Mouse (Mus musculus) midbrain, embryonic 13.5 days (tissue): ENCODE data around the gene Tbc1d32. TPM values are rescaled to one million over a fixed set of nuclear protein-coding genes. Genes with fewer than 3 reads are reported as not detected.
A peak's percentile ranks its signal among the peaks of the same experiment; 100 is the strongest.
"Not testable (repeated sequence)": the region's sequence is repeated elsewhere in the genome, so short reads cannot be mapped to it uniquely, and the experiment has no call there.

Experiments used
- ATAC-seq: fragments of 200-750 bp; cut with Nextera tagmentation; 2 replicates; pipeline ENCODE4 v1.8.0; 2017; ENCODE audit warnings: mild to moderate bottlenecking, moderate TSS enrichment, moderate library complexity
- H3K27ac ChIP-seq: fragments of 300-500 bp; sonication (generic); 2 replicates; pipeline ENCODE4 v1.5.1; 2015; ENCODE audit warnings: inconsistent platforms, mild to moderate bottlenecking, moderate library complexity
- H3K27me3 ChIP-seq: fragments of 300-500 bp; sonication (generic); 2 replicates; pipeline ENCODE4 v1.6.1; 2015; ENCODE audit warnings: mild to moderate bottlenecking, inconsistent platforms
- H3K36me3 ChIP-seq: fragments of 300-500 bp; sonication (generic); 2 replicates; pipeline ENCODE4 v1.6.1; 2015; ENCODE audit warnings: mild to moderate bottlenecking, inconsistent platforms
- H3K4me1 ChIP-seq: fragments of 300-500 bp; sonication (generic); replicated peaks from 2 replicates; pipeline ENCODE4 v1.6.1; 2015; ENCODE audit warnings: inconsistent platforms
- H3K4me2 ChIP-seq: fragments of 300-500 bp; sonication (generic); replicated peaks from 2 replicates; pipeline ENCODE4 v1.6.1; 2015; ENCODE audit warnings: moderate library complexity, mild to moderate bottlenecking, inconsistent platforms
- H3K4me3 ChIP-seq: fragments of 300-500 bp; sonication (generic); replicated peaks from 2 replicates; pipeline ENCODE4 v1.5.1; 2015; ENCODE audit warnings: mild to moderate bottlenecking, inconsistent platforms
- H3K9ac ChIP-seq: fragments of 300-500 bp; sonication (generic); replicated peaks from 2 replicates; pipeline ENCODE4 v1.6.1; 2015; ENCODE audit warnings: mild to moderate bottlenecking, inconsistent platforms
- H3K9me3 ChIP-seq: fragments of 300-500 bp; sonication (generic); 2 replicates; pipeline ENCODE4 v1.6.1; 2016; ENCODE audit warnings: mild to moderate bottlenecking, inconsistent platforms
- WGBS: fragments of 180-500 bp; shearing (Covaris S2); methylation state at CpG from one replicate; pipeline ENCODE4 v1.1.7; 2015; 5-methylcytosine and 5-hydroxymethylcytosine counted together
- polyA plus RNA-seq: library from polyadenylated mRNA; unstranded; fragments of >200 nt; fragmentation: Nextera tagmentation; extraction: Ambion mirVana; gene quantifications from 2 replicates; pipeline ENCODE4 v1.2.1, GENCODE M21; 2015

Tbc1d32 gene
- polyA plus RNA-seq, result 3.1 and 3.5 TPM in 2 replicates

GRCm38 (mm10) chr10:56228568-56229209 is at the start of gene Tbc1d32:
Gene Tbc1d32 (minus strand): TSS chr10:56228689.
- Histone ChIP-seq H3K4me2 (peak within 1 kb of the TSS; percentile 61), H3K9me3 (no peaks in the 10 kb centered on the region), H3K27ac (peak within 1 kb of the TSS; percentile 95), H3K4me3 (peak within 1 kb of the TSS; percentile 52), H3K4me1 (peaks cover 8% of the 10 kb centered on the region), H3K27me3 (no peaks in the 10 kb centered on the region), H3K9ac (peak within 1 kb of the TSS; percentile 70), H3K36me3 (no peaks in the 10 kb centered on the region)
- WGBS, result 3% methylated on average over 42 of the region's 42 CpGs
- peak; percentile 99 for ATAC-seq

GRCm38 (mm10) chr10:56227771-56228275 is 666 bp downstream of the Tbc1d32 start:
- WGBS, result 72% methylated on average over 8 of the region's 8 CpGs
- no peak for ATAC-seq
- peaks cover 8% of the 10 kb centered on the region for H3K4me1 ChIP-seq
- 0 out of 2 replicates have a peak overlapping the region, but pooled peaks have one; percentile 95 for H3K27ac ChIP-seq
- H3K36me3 ChIP-seq, result no peaks in the 10 kb centered on the region
- no peaks in the 10 kb centered on the region for H3K27me3 ChIP-seq
- peak overlapping the region; percentile 70 for H3K9ac ChIP-seq
- peak overlapping the region; percentile 52 for H3K4me3 ChIP-seq
- H3K9me3 ChIP-seq, result no peaks in the 10 kb centered on the region
- H3K4me2 ChIP-seq, result peak overlapping the region; percentile 61

- H3K4me3 ChIP-seq, result no peak overlapping the region
- no peaks in the 10 kb centered on the region for H3K4me1 ChIP-seq
- H3K9me3 ChIP-seq, result no peaks in the 10 kb centered on the region
- H3K4me2 ChIP-seq, result no peak overlapping the region
- no peak overlapping the region for H3K9ac ChIP-seq
- no peaks in the 10 kb centered on the region for H3K27me3 ChIP-seq
- H3K36me3 ChIP-seq, result 0 out of 2 replicates have a peak, but pooled peaks cover 4% of the 10 kb centered on the region
- no peak for ATAC-seq
- H3K27ac ChIP-seq, result no peak overlapping the region
- WGBS, result 72% methylated on average over 3 of the region's 3 CpGs
Observed at GRCm38 (mm10) chr10:56215797-56216196, 12.7 kb downstream of the Tbc1d32 start.

GRCm38 (mm10) chr10:56210343-56210742 is 18.1 kb downstream of the Tbc1d32 start:
- Histone ChIP-seq H3K27ac (no peak overlapping the region), H3K4me1 (no peaks in the 10 kb centered on the region), H3K9ac (no peak overlapping the region), H3K36me3 (0 out of 2 replicates have a peak, but pooled peaks cover 4% of the 10 kb centered on the region), H3K27me3 (no peaks in the 10 kb centered on the region), H3K4me3 (no peak overlapping the region), H3K4me2 (no peak overlapping the region), H3K9me3 (no peaks in the 10 kb centered on the region)
- ATAC-seq, result no peak
- WGBS, result 89% methylated on average over 1 of the region's 1 CpGs

- no peaks in the 10 kb centered on the region for H3K36me3 ChIP-seq
- no peaks in the 10 kb centered on the region for H3K27me3 ChIP-seq
- no peak overlapping the region for H3K27ac ChIP-seq
- ATAC-seq, result no peak
- WGBS, result 89% methylated on average over 8 of the region's 8 CpGs
- no peak overlapping the region for H3K9ac ChIP-seq
- no peaks in the 10 kb centered on the region for H3K9me3 ChIP-seq
- H3K4me1 ChIP-seq, result no peaks in the 10 kb centered on the region
- H3K4me2 ChIP-seq, result no peak overlapping the region
- H3K4me3 ChIP-seq, result no peak overlapping the region
Observed at GRCm38 (mm10) chr10:56206802-56207404, 21.6 kb downstream of the Tbc1d32 start.

GRCm38 (mm10) chr10:56204348-56204747 is 24.1 kb downstream of the Tbc1d32 start:
- no peaks in the 10 kb centered on the region for H3K27me3 ChIP-seq
- H3K4me2 ChIP-seq, result no peak overlapping the region
- H3K9ac ChIP-seq, result no peak overlapping the region
- H3K36me3 ChIP-seq, result no peaks in the 10 kb centered on the region
- ATAC-seq, result no peak
- 86% methylated on average over 2 of the region's 2 CpGs for WGBS
- no peaks in the 10 kb centered on the region for H3K4me1 ChIP-seq
- no peaks in the 10 kb centered on the region for H3K9me3 ChIP-seq
- H3K27ac ChIP-seq, result no peak overlapping the region
- H3K4me3 ChIP-seq, result no peak overlapping the region

- no peaks in the 10 kb centered on the region for H3K27me3 ChIP-seq
- H3K4me3 ChIP-seq, result no peak overlapping the region
- no peaks in the 10 kb centered on the region for H3K36me3 ChIP-seq
- H3K9ac ChIP-seq, result no peak overlapping the region
- no peaks in the 10 kb centered on the region for H3K9me3 ChIP-seq
- H3K4me1 ChIP-seq, result 0 out of 2 replicates have a peak, but pooled peaks cover 3% of the 10 kb centered on the region
- H3K4me2 ChIP-seq, result no peak overlapping the region
- ATAC-seq, result no peak
- no peak overlapping the region for H3K27ac ChIP-seq
Observed at GRCm38 (mm10) chr10:56199902-56200301, 28.6 kb downstream of the Tbc1d32 start.

GRCm38 (mm10) chr10:56198691-56199090 is 29.8 kb downstream of the Tbc1d32 start:
- H3K27ac ChIP-seq, result no peak overlapping the region
- H3K9me3 ChIP-seq, result no peaks in the 10 kb centered on the region
- H3K4me3 ChIP-seq, result no peak overlapping the region
- H3K27me3 ChIP-seq, result no peaks in the 10 kb centered on the region
- peaks cover 3% of the 10 kb centered on the region; the same call in 1 of the 2 replicates for H3K4me1 ChIP-seq
- 45% methylated on average over 3 of the region's 3 CpGs for WGBS
- no peak overlapping the region for H3K4me2 ChIP-seq
- no peaks in the 10 kb centered on the region for H3K36me3 ChIP-seq
- ATAC-seq, result peak; percentile 37; the same call in 1 of the 2 replicates
- H3K9ac ChIP-seq, result no peak overlapping the region

GRCm38 (mm10) chr10:56194310-56194709 is 34.2 kb downstream of the Tbc1d32 start:
- no peak overlapping the region for H3K4me3 ChIP-seq
- ATAC-seq, result peak; percentile 37; the same call in 1 of the 2 replicates
- H3K4me2 ChIP-seq, result no peak overlapping the region
- no peak overlapping the region for H3K9ac ChIP-seq
- no peak overlapping the region for H3K27ac ChIP-seq
- H3K36me3 ChIP-seq, result no peaks in the 10 kb centered on the region
- WGBS, result 53% methylated on average over 7 of the region's 7 CpGs
- H3K4me1 ChIP-seq, result peaks cover 3% of the 10 kb centered on the region; the same call in 1 of the 2 replicates
- no peaks in the 10 kb centered on the region for H3K9me3 ChIP-seq
- no peaks in the 10 kb centered on the region for H3K27me3 ChIP-seq

GRCm38 (mm10) chr10:56181727-56182126 is 46.8 kb downstream of the Tbc1d32 start:
- Histone ChIP-seq H3K4me1 (no peaks in the 10 kb centered on the region), H3K27ac (no peak overlapping the region), H3K36me3 (peaks cover 10% of the 10 kb centered on the region), H3K9me3 (no peaks in the 10 kb centered on the region), H3K4me3 (no peak overlapping the region), H3K4me2 (no peak overlapping the region), H3K9ac (no peak overlapping the region), H3K27me3 (no peaks in the 10 kb centered on the region)
- 95% methylated on average over 1 of the region's 1 CpGs for WGBS
- ATAC-seq, result no peak

- H3K9ac ChIP-seq, result no peak overlapping the region
- no peaks in the 10 kb centered on the region for H3K36me3 ChIP-seq
- H3K4me3 ChIP-seq, result no peak overlapping the region
- 88% methylated on average over 5 of the region's 5 CpGs for WGBS
- H3K27ac ChIP-seq, result no peak overlapping the region
- H3K9me3 ChIP-seq, result no peaks in the 10 kb centered on the region
- H3K4me2 ChIP-seq, result no peak overlapping the region
- ATAC-seq, result no peak
- H3K27me3 ChIP-seq, result no peaks in the 10 kb centered on the region
- H3K4me1 ChIP-seq, result no peaks in the 10 kb centered on the region
Observed at GRCm38 (mm10) chr10:56173184-56173583, 55.3 kb downstream of the Tbc1d32 start.

- not testable (repeated sequence) for H3K9me3 ChIP-seq, ATAC-seq, H3K36me3 ChIP-seq, H3K27me3 ChIP-seq, H3K4me1 ChIP-seq, H3K4me2 ChIP-seq, H3K4me3 ChIP-seq, H3K9ac ChIP-seq, H3K27ac ChIP-seq
Observed at GRCm38 (mm10) chr10:56167721-56168120, 60.8 kb downstream of the Tbc1d32 start.
